Mouse (Mus musculus) midbrain, embryonic 11.5 days (tissue): Measurements from ENCODE around the gene Hmgb1. TPM values are rescaled to one million over a fixed set of nuclear protein-coding genes. Genes with fewer than 3 reads are reported as not detected.
A peak's percentile ranks its signal among the peaks of the same experiment; 100 is the strongest.

Experiments used
- ATAC-seq: fragments of 200-750 bp; cut with Nextera tagmentation; 2 replicates; pipeline ENCODE4 v1.8.0; 2017; ENCODE audit warnings: moderate TSS enrichment, moderate library complexity; ENCODE audit not compliant: low FRiP score
- DNase-seq: peaks from one replicate; pipeline ENCODE4 v3.0.0; 2015; ENCODE audit warnings: low spot score; ENCODE audit errors: missing footprints
- H3K27ac ChIP-seq: fragments of 300-500 bp; sonication (generic); 2 replicates; pipeline ENCODE4 v1.5.1; 2014; ENCODE audit warnings: low read depth, low read length
- H3K27me3 ChIP-seq: fragments of 300-500 bp; sonication (generic); 2 replicates; pipeline ENCODE4 v1.6.1; 2014; ENCODE audit warnings: mild to moderate bottlenecking, low read length, moderate library complexity, mixed read lengths; ENCODE audit not compliant: control insufficient read depth, insufficient read depth
- H3K36me3 ChIP-seq: fragments of 300-500 bp; sonication (generic); 2 replicates; pipeline ENCODE4 v1.6.1; 2014; ENCODE audit warnings: mild to moderate bottlenecking, low read length, moderate library complexity, mixed read lengths; ENCODE audit not compliant: control insufficient read depth, insufficient read depth
- H3K4me1 ChIP-seq: fragments of 300-500 bp; sonication (generic); 2 replicates; pipeline ENCODE4 v1.6.1; 2014; ENCODE audit warnings: low read length; ENCODE audit not compliant: control insufficient read depth, insufficient read depth
- H3K4me2 ChIP-seq: fragments of 300-500 bp; sonication (generic); 2 replicates; pipeline ENCODE4 v1.6.1; 2014; ENCODE audit warnings: mild to moderate bottlenecking, moderate library complexity
- H3K4me3 ChIP-seq: fragments of 300-500 bp; sonication (generic); 2 replicates; pipeline ENCODE4 v1.5.1; 2014; ENCODE audit warnings: low read depth, low read length
- H3K9ac ChIP-seq: fragments of 300-500 bp; sonication (generic); 2 replicates; pipeline ENCODE4 v1.6.1; 2014; ENCODE audit warnings: low read length
- H3K9me3 ChIP-seq: fragments of 300-500 bp; sonication (generic); 2 replicates; pipeline ENCODE4 v1.6.1; 2016; ENCODE audit warnings: low read length; ENCODE audit not compliant: control insufficient read depth
- WGBS: fragments of 180-500 bp; shearing (Covaris S2); extraction: QIAGEN DNeasy Blood & Tissue Kit; methylation state at CpG from one replicate; pipeline ENCODE4 v1.1.7; 2014; 5-methylcytosine and 5-hydroxymethylcytosine counted together
- polyA plus RNA-seq: library from polyadenylated mRNA; unstranded; fragments of >200 nt; fragmentation: Nextera tagmentation; extraction: Ambion mirVana; gene quantifications from 2 replicates; pipeline ENCODE4 v1.2.1, GENCODE M21; 2014

The Hmgb1 gene
- polyA plus RNA-seq, 1 experiment from 2014 or later = 1,979 TPM

DNA sequence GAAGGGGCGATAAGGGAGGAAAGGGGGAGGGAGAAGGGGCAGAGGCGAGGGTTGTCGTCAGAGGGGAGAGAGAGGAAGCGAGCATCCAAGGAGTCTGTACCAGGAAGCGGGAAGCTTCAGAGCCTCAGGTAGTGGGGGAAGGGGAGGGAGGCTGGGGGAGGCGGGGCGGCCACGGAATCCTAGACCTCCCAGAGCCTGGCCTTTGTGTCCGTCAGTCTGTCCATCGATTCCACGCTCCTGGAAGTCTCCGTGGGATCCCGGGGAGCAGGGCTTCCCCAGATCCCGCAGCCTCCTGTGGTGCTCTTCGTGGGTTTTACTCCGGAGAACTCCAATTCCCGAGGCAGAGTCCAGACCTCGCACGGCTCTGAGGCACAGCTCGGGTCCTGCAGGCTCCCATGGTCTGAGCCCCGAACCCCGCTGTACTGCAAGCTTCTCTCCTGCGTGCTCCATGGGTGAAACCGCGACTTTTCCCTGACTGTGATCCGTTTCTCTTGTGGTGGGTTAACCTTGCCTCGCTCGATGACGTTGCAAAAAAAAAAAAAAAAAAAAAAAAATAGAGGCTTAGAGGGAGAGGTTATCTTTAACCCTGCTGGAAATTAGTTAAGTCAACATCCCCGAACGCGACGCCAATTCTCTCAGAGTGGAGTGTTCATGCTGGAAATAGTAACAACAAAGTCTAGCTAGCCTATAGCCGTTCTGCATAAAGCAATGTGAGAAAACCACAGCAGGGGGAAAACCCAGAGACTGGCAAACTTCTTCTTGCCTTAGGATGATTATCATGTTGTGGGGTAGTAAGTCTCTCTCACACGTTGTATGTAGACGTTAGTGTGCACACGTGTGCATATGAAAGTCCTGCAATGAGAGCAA is 168.7 kb downstream of the Hmgb1 start:
- 3% methylated on average over 33 of the region's 37 CpGs for WGBS
- H3K27me3 ChIP-seq = peaks cover 2% of the 10 kb centered on the region; the same call in 1 of the 2 replicates
- peak; percentile 79 for ATAC-seq
- peak overlapping the region; percentile 73 for H3K9ac ChIP-seq
- peak; percentile 94 for DNase-seq
- H3K4me1 ChIP-seq = peaks cover 4% of the 10 kb centered on the region; the same call in 1 of the 2 replicates
- no peaks in the 10 kb centered on the region for H3K9me3 ChIP-seq
- H3K4me3 ChIP-seq = peak overlapping the region; percentile 44
- H3K36me3 ChIP-seq = no peaks in the 10 kb centered on the region
- H3K4me2 ChIP-seq = peak overlapping the region; percentile 88
- H3K27ac ChIP-seq = no peak overlapping the region

- no peak overlapping the region for H3K27ac ChIP-seq
- H3K4me3 ChIP-seq = peak overlapping the region; percentile 44; the same call in 1 of the 2 replicates
- H3K9ac ChIP-seq = peak overlapping the region; percentile 73; the same call in 1 of the 2 replicates
- peaks cover 2% of the 10 kb centered on the region; the same call in 1 of the 2 replicates for H3K27me3 ChIP-seq
- DNase-seq (peak; percentile 91), ATAC-seq (no peak; the same call in 1 of the 2 replicates)
- peaks cover 4% of the 10 kb centered on the region; the same call in 1 of the 2 replicates for H3K4me1 ChIP-seq
- H3K4me2 ChIP-seq = peak overlapping the region; percentile 88
- H3K36me3 ChIP-seq = no peaks in the 10 kb centered on the region
- H3K9me3 ChIP-seq = no peaks in the 10 kb centered on the region
- WGBS = 7% methylated on average over 17 of the region's 17 CpGs
These were observed 169.6 kb downstream of the Hmgb1 start for GRCm38 (mm10) chr5:149014600-149015268.

DNA sequence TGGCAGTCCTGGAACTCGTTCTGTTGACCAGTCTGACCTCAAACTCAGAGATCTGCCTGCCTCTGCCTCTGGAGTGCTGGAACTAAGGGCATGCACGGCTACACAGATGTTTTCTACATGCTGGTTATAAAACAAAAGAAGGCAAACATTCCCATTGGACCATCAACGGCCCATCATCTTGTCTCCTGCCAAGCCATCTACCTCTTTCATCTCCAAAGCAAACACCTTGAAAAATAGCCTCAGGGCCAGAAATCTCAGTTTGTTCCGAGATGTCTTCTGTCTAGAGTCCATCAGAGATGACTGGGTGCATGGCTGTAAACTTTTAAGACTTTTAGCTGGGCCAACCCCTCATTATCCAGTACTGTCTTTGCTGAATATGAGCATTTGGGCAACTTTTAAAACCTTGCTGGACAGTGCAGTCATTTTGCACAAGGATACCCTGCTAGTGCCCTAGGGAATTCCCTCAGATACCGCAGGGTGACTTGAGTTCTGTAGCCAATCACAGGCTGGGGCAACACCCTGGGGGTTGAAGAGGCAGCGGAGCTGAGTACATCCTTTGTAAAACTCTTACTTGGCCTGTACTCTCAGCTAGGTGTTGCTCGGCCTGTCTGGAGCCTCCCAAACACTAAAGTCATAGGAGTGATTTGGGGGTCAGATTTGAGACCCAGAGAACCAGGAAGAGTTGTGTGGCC is 170.3 kb downstream of the Hmgb1 start:
- Histone ChIP-seq H3K27ac (no peak overlapping the region), H3K9ac (no peak overlapping the region), H3K27me3 (peaks cover 2% of the 10 kb centered on the region; the same call in 1 of the 2 replicates), H3K9me3 (no peaks in the 10 kb centered on the region), H3K4me2 (no peak overlapping the region), H3K4me1 (peaks cover 4% of the 10 kb centered on the region; the same call in 1 of the 2 replicates), H3K36me3 (no peaks in the 10 kb centered on the region), H3K4me3 (no peak overlapping the region)
- 72% methylated on average over 7 of the region's 7 CpGs for WGBS
- DNase-seq (no peak), ATAC-seq (no peak)

GRCm38 (mm10) chr5:149009111-149009510 is 175.2 kb downstream of the Hmgb1 start:
- Histone ChIP-seq H3K27ac (no peak overlapping the region), H3K27me3 (no peaks in the 10 kb centered on the region), H3K4me3 (no peak overlapping the region), H3K36me3 (no peaks in the 10 kb centered on the region), H3K9ac (no peak overlapping the region), H3K4me2 (no peak overlapping the region), H3K9me3 (no peaks in the 10 kb centered on the region), H3K4me1 (no peaks in the 10 kb centered on the region; the same call in 1 of the 2 replicates)
- DNase-seq (no peak), ATAC-seq (no peak)
- WGBS = 90% methylated on average over 3 of the region's 3 CpGs

GRCm38 (mm10) chr5:149007295-149007646 is 177.0 kb downstream of the Hmgb1 start:
- Histone ChIP-seq H3K4me2 (no peak overlapping the region), H3K9ac (peak overlapping the region; percentile 51), H3K4me3 (no peak overlapping the region), H3K27me3 (no peaks in the 10 kb centered on the region), H3K27ac (no peak overlapping the region), H3K36me3 (no peaks in the 10 kb centered on the region), H3K4me1 (no peaks in the 10 kb centered on the region; the same call in 1 of the 2 replicates), H3K9me3 (no peaks in the 10 kb centered on the region)
- ATAC-seq = peak; percentile 8; the same call in 1 of the 2 replicates
- DNase-seq = peak; percentile 88
- 71% methylated on average over 5 of the region's 5 CpGs for WGBS

DNA sequence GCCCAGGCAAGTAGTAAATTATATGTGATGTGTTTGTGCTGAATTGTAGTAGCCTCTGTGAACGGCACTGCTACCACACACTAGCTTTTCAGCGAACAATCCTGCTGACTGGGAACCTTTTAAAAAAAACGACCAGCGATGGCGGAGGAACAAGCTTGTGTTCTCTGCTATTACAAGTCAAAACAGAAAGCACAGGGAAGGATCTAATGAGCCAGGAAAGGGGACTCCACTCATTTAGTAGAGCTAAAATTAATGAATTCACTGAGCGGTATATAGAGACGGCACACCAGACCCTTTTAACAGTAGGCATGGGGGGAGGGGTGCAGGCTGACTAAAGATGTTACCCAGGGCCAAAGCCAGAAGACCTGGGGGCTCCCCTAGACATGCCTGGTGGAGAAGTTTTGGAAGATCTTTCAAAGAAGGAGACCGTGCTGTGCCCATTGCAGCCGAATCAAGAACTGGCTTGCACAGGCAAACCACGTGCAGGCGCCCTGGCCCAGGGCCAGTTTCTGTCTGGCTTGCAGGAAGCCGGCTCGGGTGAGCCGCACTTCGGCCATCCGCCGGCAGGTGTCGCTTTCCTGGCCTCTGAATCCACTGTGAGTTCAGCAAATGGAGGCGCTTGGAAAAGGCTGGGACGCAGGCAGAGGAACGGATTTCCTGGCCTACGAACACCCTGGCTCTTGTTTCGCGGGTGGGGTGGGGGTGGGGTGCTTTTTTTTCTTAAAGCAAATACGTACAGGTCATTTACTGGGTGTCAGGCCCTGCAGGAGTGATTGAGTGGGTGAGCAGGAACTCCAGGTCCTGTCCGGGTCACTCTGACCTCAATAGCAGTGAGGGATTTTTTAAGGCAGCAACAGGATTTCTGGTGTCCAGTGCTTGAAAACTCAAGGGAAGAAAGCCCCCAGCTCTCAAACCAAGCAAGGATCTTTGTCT is 177.7 kb downstream of the Hmgb1 start:
- Histone ChIP-seq H3K4me3 (no peak overlapping the region), H3K9ac (peak overlapping the region; percentile 51), H3K4me1 (no peaks in the 10 kb centered on the region; the same call in 1 of the 2 replicates), H3K9me3 (no peaks in the 10 kb centered on the region), H3K27me3 (no peaks in the 10 kb centered on the region), H3K4me2 (peak overlapping the region; percentile 36), H3K27ac (no peak overlapping the region), H3K36me3 (no peaks in the 10 kb centered on the region)
- DNase-seq (peak; percentile 100), ATAC-seq (peak; percentile 86)
- WGBS = 18% methylated on average over 26 of the region's 26 CpGs

DNA sequence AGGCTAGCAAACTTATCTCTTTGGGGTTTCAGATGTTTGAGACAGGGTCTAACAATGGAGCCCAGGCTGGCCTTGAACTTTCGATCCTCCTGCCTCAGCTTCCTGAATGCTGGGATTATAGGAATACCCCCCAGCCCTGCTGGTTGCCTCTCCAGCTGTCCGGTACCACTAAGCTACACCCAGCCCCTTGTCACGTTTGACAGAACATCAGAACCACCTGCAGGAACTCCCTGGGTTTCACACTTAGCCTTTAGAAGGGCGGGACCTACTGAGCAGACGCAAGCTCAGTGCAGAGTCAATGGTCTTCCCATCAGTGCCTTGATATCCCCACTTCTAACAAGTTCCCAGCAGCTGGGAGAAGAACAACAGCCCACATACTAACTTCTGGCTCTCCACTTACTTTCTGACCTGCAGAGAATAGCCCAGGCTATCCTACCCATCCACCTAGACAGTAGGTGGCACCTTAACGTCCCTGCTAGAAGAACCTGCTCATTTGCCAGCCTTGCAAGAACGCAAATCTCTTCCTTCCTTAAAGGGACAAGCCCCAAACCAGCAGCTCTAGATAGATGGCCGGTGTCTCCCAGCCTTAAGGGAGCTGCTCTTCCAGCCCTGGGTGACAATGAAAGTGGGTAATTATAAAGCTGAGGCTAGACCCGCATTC is 178.5 kb downstream of the Hmgb1 start:
- Histone ChIP-seq H3K9ac (peak overlapping the region; percentile 34; the same call in 1 of the 2 replicates), H3K4me2 (no peak overlapping the region), H3K9me3 (no peaks in the 10 kb centered on the region), H3K27ac (no peak overlapping the region), H3K4me3 (no peak overlapping the region), H3K27me3 (no peaks in the 10 kb centered on the region), H3K4me1 (no peaks in the 10 kb centered on the region; the same call in 1 of the 2 replicates), H3K36me3 (no peaks in the 10 kb centered on the region)
- 75% methylated on average over 9 of the region's 9 CpGs for WGBS
- ATAC-seq (no peak), DNase-seq (no peak)

- no peak overlapping the region for H3K27ac ChIP-seq
These were observed 179.2 kb downstream of the Hmgb1 start for GRCm38 (mm10) chr5:149005083-149005482.

More at GRCm38 (mm10) chr5:149005083-149005482, 179.2 kb downstream of the Hmgb1 start:
- ATAC-seq = no peak
- Histone ChIP-seq H3K4me1 (no peaks in the 10 kb centered on the region; the same call in 1 of the 2 replicates), H3K9ac (no peak overlapping the region), H3K27me3 (no peaks in the 10 kb centered on the region), H3K36me3 (no peaks in the 10 kb centered on the region), H3K9me3 (no peaks in the 10 kb centered on the region), H3K4me2 (no peak overlapping the region), H3K4me3 (no peak overlapping the region)
- 55% methylated on average over 8 of the region's 9 CpGs for WGBS
- DNase-seq = no peak
